Mouse (Mus musculus) C2C12 (cell line): ENCODE measurements around the gene Ecsit.

Experiments used
- CEBPB ChIP-seq: IDR thresholded peaks from one replicate; pipeline ENCODE4 v1.6.1; 2011; ENCODE audit warnings: low read depth, mild to moderate bottlenecking, control low read depth, moderate library complexity
- CTCF ChIP-seq: IDR thresholded peaks from one replicate; pipeline ENCODE4 v1.5.1; 2011; ENCODE audit not compliant: control insufficient read depth, insufficient read depth, insufficient read length
- FOSL1 ChIP-seq: IDR thresholded peaks from one replicate; pipeline ENCODE4 v1.8.0; 2011; ENCODE audit warnings: mild to moderate bottlenecking, low read length; ENCODE audit not compliant: poor library complexity, insufficient read depth, severe bottlenecking
- MAX ChIP-seq: IDR thresholded peaks from one replicate; pipeline ENCODE4 v1.6.1; 2011; ENCODE audit warnings: mild to moderate bottlenecking, control low read depth
- MYOD1 ChIP-seq: IDR thresholded peaks from one replicate; pipeline ENCODE4 v1.6.1; 2011; ENCODE audit warnings: low read depth; ENCODE audit not compliant: control insufficient read depth, insufficient read length
- MYOG ChIP-seq: IDR thresholded peaks from one replicate; pipeline ENCODE4 v1.6.1; 2011; ENCODE audit not compliant: control insufficient read depth, insufficient read length; ENCODE audit errors: extremely low read depth
- USF1 ChIP-seq: IDR thresholded peaks from one replicate; pipeline ENCODE4 v1.6.1; 2011; ENCODE audit warnings: low read depth, mild to moderate bottlenecking, control low read depth, moderate library complexity

- TF ChIP-seq CTCF (no peak), MAX (no peak), MYOD1 (no peak), USF1 (no peak), MYOG (no peak), FOSL1 (no peak), CEBPB (no peak)
Observed at GRCm38 (mm10) chr9:22076223-22076622, 9.0 kb downstream of the Ecsit start.
